Comparison of ENCODE assay signal across 23 mouse cellular contexts in genomic region chr5:65609769-65610168, GRCm38 (mm10).
A peak's percentile ranks its signal among the peaks of the same experiment; 100 is the strongest.
DNase-seq lines count a peak whose midpoint lies in the region; ATAC-seq and TF ChIP-seq lines count a peak whose summit lies in the region.
"Had no signal": no experiment of that assay in that cellular context is flagged by ENCODE, and none has a peak within 500 bp of the region (broad histone marks: within the 10 kb centered on the region; RNA-seq: fewer than 3 reads in every experiment).

No protein-coding gene starts in this region.

- H3K4me2 ChIP-seq in kidney, embryonic 14.5 days (replicated peaks; ENCODE audit: low read depth, low read length) = no peak overlapping the region
- no peak overlapping the region for H3K4me2 ChIP-seq in lung, embryonic 14.5 days
- H3K4me2 ChIP-seq in kidney, embryonic 16.5 days (replicated peaks; ENCODE audit: low read depth, low read length) = no peak overlapping the region
- H3K4me2 ChIP-seq: heart, embryonic 12.5 days; hindbrain, embryonic 13.5 days; lung, embryonic 15.5 days; stomach, embryonic 15.5 days had no signal

- H3K36me3 ChIP-seq in kidney, adult 2 months (ENCODE audit: control insufficient read depth, insufficient read depth, low read length) = peaks cover 3% of the 10 kb centered on the region; the same call in 1 of the 2 replicates
- peaks cover 37% of the 10 kb centered on the region for H3K36me3 ChIP-seq in kidney, embryonic 14.5 days (ENCODE audit: control insufficient read depth, insufficient read depth, low read length)
- H3K36me3 ChIP-seq in lung, embryonic 14.5 days (ENCODE audit: insufficient read depth) = peaks cover 50% of the 10 kb centered on the region
- H3K36me3 ChIP-seq in kidney, embryonic 16.5 days (ENCODE audit: insufficient read depth, low read length) = peaks cover 12% of the 10 kb centered on the region; the same call in 1 of the 2 replicates
- H3K36me3 ChIP-seq in thymus, adult 2 months (ENCODE audit: control insufficient read depth, insufficient read depth, low read length) = peaks cover 31% of the 10 kb centered on the region

- no peak for TF ChIP-seq POLR2A in kidney, adult 2 months (IDR thresholded peaks at IDR 0.05; ENCODE audit: low read depth, low read length)
- TF ChIP-seq POLR2A in thymus, adult 2 months (IDR thresholded peaks at IDR 0.05; ENCODE audit: control insufficient read depth, extremely low read depth, insufficient read depth, low read length, poor library complexity) = no peak

- DNase-seq in kidney, adult 2 months = peak; percentile 88
- peak; percentile 36 for DNase-seq in lung, embryonic 14.5 days
- no peak for DNase-seq in lung, postnatal 14 days
- DNase-seq in lung, postnatal 10 days = peak; percentile 7
- DNase-seq in thymus, adult 2 months = no peak
- no peak for DNase-seq in embryo, embryonic 10.5 days (ENCODE audit: low spot score)
- DNase-seq: adrenal gland, postnatal 25 days; cerebellum, adult 11 months; cerebellum, postnatal 10 days; embryo, embryonic 11 days; heart, postnatal 14 days; left cerebral cortex, postnatal 4 days; right cerebral cortex, postnatal 25 days had no signal

- no peak overlapping the region for H3K4me3 ChIP-seq in kidney, adult 2 months (ENCODE audit: insufficient read depth, low read depth, low read length)
- no peak overlapping the region for H3K4me3 ChIP-seq in kidney, embryonic 14.5 days (ENCODE audit: low read length)
- no peak overlapping the region for H3K4me3 ChIP-seq in lung, embryonic 14.5 days (ENCODE audit: low read depth, low read length)
- H3K4me3 ChIP-seq in kidney, embryonic 16.5 days (ENCODE audit: low read length) = no peak overlapping the region
- no peak overlapping the region for H3K4me3 ChIP-seq in thymus, adult 2 months (ENCODE audit: control insufficient read depth, insufficient read depth, low read length)
- H3K4me3 ChIP-seq: heart, embryonic 12.5 days; hindbrain, embryonic 13.5 days; left cerebral cortex, adult 2 months; lung, embryonic 15.5 days; stomach, embryonic 15.5 days had no signal

- no peak for ATAC-seq in kidney, embryonic 14.5 days (ENCODE audit: low FRiP score, low TSS enrichment)
- no peak for ATAC-seq in lung, embryonic 14.5 days (ENCODE audit: insufficient read depth)
- ATAC-seq in kidney, embryonic 16.5 days (ENCODE audit: low FRiP score, low TSS enrichment) = peak; percentile 70
- ATAC-seq: forebrain, embryonic 16.5 days; inflammation-experienced regulatory T-cells, adult 6 months had no signal

- no peaks in the 10 kb centered on the region for H3K9me3 ChIP-seq in kidney, embryonic 14.5 days (ENCODE audit: control insufficient read depth, low read length)
- H3K9me3 ChIP-seq in lung, embryonic 14.5 days (ENCODE audit: low read depth, low read length) = no peaks in the 10 kb centered on the region
- no peaks in the 10 kb centered on the region for H3K9me3 ChIP-seq in kidney, embryonic 16.5 days (ENCODE audit: low read length)
- H3K9me3 ChIP-seq: G1E; heart, embryonic 12.5 days; hindbrain, embryonic 13.5 days; lung, embryonic 15.5 days; stomach, embryonic 15.5 days had no signal

- H3K27me3 ChIP-seq in kidney, adult 2 months (replicated peaks; ENCODE audit: control insufficient read depth, insufficient read depth, low read length) = no peaks in the 10 kb centered on the region
- no peaks in the 10 kb centered on the region for H3K27me3 ChIP-seq in kidney, embryonic 14.5 days (ENCODE audit: control insufficient read depth, insufficient read depth, low read length)
- no peaks in the 10 kb centered on the region for H3K27me3 ChIP-seq in lung, embryonic 14.5 days (ENCODE audit: insufficient read depth, low read length)
- H3K27me3 ChIP-seq in kidney, embryonic 16.5 days (ENCODE audit: insufficient read depth, low read length) = no peaks in the 10 kb centered on the region
- H3K27me3 ChIP-seq in thymus, adult 2 months (ENCODE audit: control insufficient read depth, insufficient read depth, low read length) = no peaks in the 10 kb centered on the region
- H3K27me3 ChIP-seq: heart, embryonic 12.5 days; hindbrain, embryonic 13.5 days; lung, embryonic 15.5 days; stomach, embryonic 15.5 days had no signal

- peak overlapping the region; percentile 76; the same call in 1 of the 2 replicates for H3K27ac ChIP-seq in kidney, adult 2 months (ENCODE audit: insufficient read depth, low read depth, low read length)
- no peak overlapping the region for H3K27ac ChIP-seq in kidney, embryonic 14.5 days (ENCODE audit: low read depth, low read length)
- H3K27ac ChIP-seq in lung, embryonic 14.5 days (ENCODE audit: low read depth) = no peak overlapping the region
- no peak overlapping the region for H3K27ac ChIP-seq in kidney, embryonic 16.5 days (ENCODE audit: low read length)
- no peak overlapping the region for H3K27ac ChIP-seq in thymus, adult 2 months (ENCODE audit: control insufficient read depth, insufficient read depth, low read length)
- H3K27ac ChIP-seq: hindbrain, embryonic 13.5 days; left cerebral cortex, adult 2 months; lung, embryonic 15.5 days; stomach, embryonic 15.5 days had no signal

- TF ChIP-seq CTCF in kidney, adult 2 months (conservative IDR thresholded peaks at IDR 0.05; ENCODE audit: insufficient read depth, insufficient read length, low read depth, low read length) = no peak
- no peak for TF ChIP-seq CTCF in lung, embryonic 14.5 days (IDR thresholded peaks at IDR 0.05; ENCODE audit: low read depth)
- no peak for TF ChIP-seq CTCF in thymus, adult 2 months (IDR thresholded peaks at IDR 0.05; ENCODE audit: borderline replicate concordance, control insufficient read depth, extremely low read depth, insufficient read depth, low read length, poor library complexity)

- WGBS in kidney, adult 2 months = 44% methylated on average over 5 of the region's 5 CpGs
- WGBS in kidney, embryonic 14.5 days = 82% methylated on average over 5 of the region's 5 CpGs
- 75% methylated on average over 5 of the region's 5 CpGs for WGBS in lung, embryonic 14.5 days
- WGBS in kidney, embryonic 16.5 days = 75% methylated on average over 5 of the region's 5 CpGs
- WGBS in thymus, adult 2 months = 94% methylated on average over 5 of the region's 5 CpGs

- H3K9ac ChIP-seq in kidney, embryonic 14.5 days (ENCODE audit: low read depth, low read length) = no peak overlapping the region
- no peak overlapping the region for H3K9ac ChIP-seq in lung, embryonic 14.5 days
- H3K9ac ChIP-seq in kidney, embryonic 16.5 days (replicated peaks; ENCODE audit: low read length) = no peak overlapping the region
- H3K9ac ChIP-seq: heart, embryonic 12.5 days; hindbrain, embryonic 13.5 days; lung, embryonic 15.5 days; stomach, embryonic 15.5 days had no signal

- H3K4me1 ChIP-seq in kidney, adult 2 months (ENCODE audit: control insufficient read depth, insufficient read depth, low read length) = peaks cover 7% of the 10 kb centered on the region; the same call in 1 of the 2 replicates
- no peaks in the 10 kb centered on the region for H3K4me1 ChIP-seq in kidney, embryonic 14.5 days (ENCODE audit: control insufficient read depth, insufficient read depth, low read length)
- no peaks in the 10 kb centered on the region for H3K4me1 ChIP-seq in lung, embryonic 14.5 days (ENCODE audit: insufficient read depth)
- H3K4me1 ChIP-seq in kidney, embryonic 16.5 days (ENCODE audit: insufficient read depth, low read length) = no peaks in the 10 kb centered on the region
- H3K4me1 ChIP-seq in thymus, adult 2 months (replicated peaks; ENCODE audit: control insufficient read depth, insufficient read depth, low read length) = no peaks in the 10 kb centered on the region
- H3K4me1 ChIP-seq: hindbrain, embryonic 13.5 days; lung, embryonic 15.5 days; stomach, embryonic 15.5 days had no signal

Comparison
In these comparisons a context has a peak if more than half of its experiments do, and no peak if none do; other contexts are left out.
1. DNase-seq: peak in kidney, adult 2 months (single experiment), lung, embryonic 14.5 days (single experiment) and lung, postnatal 10 days (single experiment); none in lung, postnatal 14 days (single experiment), thymus, adult 2 months (single experiment) and embryo, embryonic 10.5 days (single experiment).